Mouse (Mus musculus) stomach, embryonic 14.5 days (tissue): Measurements from ENCODE around the gene Ica1. TPM values are rescaled to one million over a fixed set of nuclear protein-coding genes. Genes with fewer than 3 reads are reported as not detected.

Source experiments
- ATAC-seq: fragments of 200-750 bp; cut with Nextera tagmentation; 2 replicates; pipeline ENCODE4 v1.8.0; 2017; ENCODE audit warnings: low read depth, moderate TSS enrichment; ENCODE audit not compliant: insufficient number of reproducible peaks, insufficient read depth, low FRiP score
- H3K27ac ChIP-seq: fragments of 300-500 bp; sonication (generic); 2 replicates; pipeline ENCODE4 v1.5.1; 2014; ENCODE audit warnings: mild to moderate bottlenecking, low read length, moderate library complexity, mixed read lengths
- H3K27me3 ChIP-seq: fragments of 300-500 bp; sonication (generic); 2 replicates; pipeline ENCODE4 v1.6.1; 2014; ENCODE audit warnings: low read length, control low read depth, mixed read lengths; ENCODE audit not compliant: control insufficient read depth, insufficient read depth
- H3K36me3 ChIP-seq: fragments of 300-500 bp; sonication (generic); 2 replicates; pipeline ENCODE4 v1.6.1; 2014; ENCODE audit warnings: mild to moderate bottlenecking, control low read depth, low read length, moderate library complexity, mixed read lengths; ENCODE audit not compliant: control insufficient read depth, insufficient read depth
- H3K4me1 ChIP-seq: fragments of 300-500 bp; sonication (generic); 2 replicates; pipeline ENCODE4 v1.6.1; 2014; ENCODE audit warnings: low read length, control low read depth, mixed read lengths; ENCODE audit not compliant: control insufficient read depth, insufficient read depth
- H3K4me2 ChIP-seq: fragments of 300-500 bp; sonication (generic); replicated peaks from 2 replicates; pipeline ENCODE4 v1.6.1; 2014; ENCODE audit warnings: low read depth, low read length, control low read depth
- H3K4me3 ChIP-seq: fragments of 300-500 bp; sonication (generic); 2 replicates; pipeline ENCODE4 v1.5.1; 2014; ENCODE audit warnings: low read depth, low read length, control low read depth
- H3K9ac ChIP-seq: fragments of 300-500 bp; sonication (generic); replicated peaks from 2 replicates; pipeline ENCODE4 v1.6.1; 2014; ENCODE audit warnings: low read depth, mild to moderate bottlenecking, control low read depth, low read length, moderate library complexity, mixed read lengths
- H3K9me3 ChIP-seq: fragments of 300-500 bp; sonication (generic); 2 replicates; pipeline ENCODE4 v1.6.1; 2016; ENCODE audit warnings: low read depth, low read length, control low read depth; ENCODE audit not compliant: control insufficient read depth
- WGBS: fragments of 180-500 bp; shearing (Covaris S2); extraction: QIAGEN DNeasy Blood & Tissue Kit; methylation state at CpG from one replicate; pipeline ENCODE4 v1.1.7; 2014; 5-methylcytosine and 5-hydroxymethylcytosine counted together
- polyA plus RNA-seq: library from polyadenylated mRNA; unstranded; fragments of >200 nt; fragmentation: Nextera tagmentation; extraction: Ambion mirVana; gene quantifications from 2 replicates; pipeline ENCODE4 v1.2.1, GENCODE M21; 2014

The Ica1 gene
- polyA plus RNA-seq, 1 experiment from 2014 or later: 25.4 TPM

DNA sequence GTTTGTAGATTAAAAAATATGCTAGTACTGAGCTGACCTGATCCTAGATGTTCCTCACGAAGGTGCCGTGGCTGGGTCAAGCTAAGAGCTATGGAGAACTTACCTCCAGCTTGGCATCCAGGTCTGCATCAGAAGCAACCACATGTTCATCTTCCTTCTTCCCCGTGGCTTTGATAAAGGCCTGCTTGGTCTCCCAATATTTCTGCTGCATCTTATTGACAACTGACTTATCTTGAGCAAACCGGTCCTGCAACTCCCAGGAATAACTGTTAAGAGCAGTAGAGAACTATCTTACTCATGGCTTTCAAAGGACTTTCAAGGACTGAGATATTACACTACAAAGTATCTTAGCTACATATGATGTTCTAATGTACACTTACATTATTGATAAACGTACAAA is 23.8 kb downstream of the Ica1 start:
- Histone ChIP-seq H3K4me1 (no peaks in the 10 kb centered on the region), H3K36me3 (no peaks in the 10 kb centered on the region), H3K9ac (no peak overlapping the region), H3K27me3 (no peaks in the 10 kb centered on the region), H3K4me2 (no peak overlapping the region), H3K4me3 (no peak overlapping the region), H3K27ac (no peak overlapping the region), H3K9me3 (no peaks in the 10 kb centered on the region)
- no peak for ATAC-seq
- WGBS: 87% methylated on average over 5 of the region's 5 CpGs

DNA sequence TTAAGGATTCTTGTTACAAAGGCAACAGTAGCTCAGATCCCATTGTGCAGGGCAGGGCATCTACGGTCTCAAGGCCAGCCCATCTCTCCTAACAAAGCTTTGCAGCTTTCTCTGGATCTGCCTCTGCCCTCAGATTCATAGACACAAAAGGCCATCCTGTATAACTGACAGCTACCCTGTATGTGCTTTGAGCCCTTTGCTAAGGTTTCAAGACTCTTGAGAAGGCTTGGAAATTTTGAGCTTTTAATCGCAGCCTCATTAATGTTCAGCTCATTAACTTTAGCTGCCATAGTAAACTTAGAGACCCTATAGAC is 24.6 kb downstream of the Ica1 start:
- WGBS: 87% methylated on average over 2 of the region's 2 CpGs
- H3K9me3 ChIP-seq: no peaks in the 10 kb centered on the region
- H3K4me2 ChIP-seq: no peak overlapping the region
- H3K27me3 ChIP-seq: no peaks in the 10 kb centered on the region
- no peak overlapping the region for H3K9ac ChIP-seq
- peak overlapping the region; percentile 69; the same call in 1 of the 2 replicates for H3K27ac ChIP-seq
- no peaks in the 10 kb centered on the region for H3K4me1 ChIP-seq
- no peaks in the 10 kb centered on the region for H3K36me3 ChIP-seq
- no peak overlapping the region for H3K4me3 ChIP-seq
- no peak for ATAC-seq

DNA sequence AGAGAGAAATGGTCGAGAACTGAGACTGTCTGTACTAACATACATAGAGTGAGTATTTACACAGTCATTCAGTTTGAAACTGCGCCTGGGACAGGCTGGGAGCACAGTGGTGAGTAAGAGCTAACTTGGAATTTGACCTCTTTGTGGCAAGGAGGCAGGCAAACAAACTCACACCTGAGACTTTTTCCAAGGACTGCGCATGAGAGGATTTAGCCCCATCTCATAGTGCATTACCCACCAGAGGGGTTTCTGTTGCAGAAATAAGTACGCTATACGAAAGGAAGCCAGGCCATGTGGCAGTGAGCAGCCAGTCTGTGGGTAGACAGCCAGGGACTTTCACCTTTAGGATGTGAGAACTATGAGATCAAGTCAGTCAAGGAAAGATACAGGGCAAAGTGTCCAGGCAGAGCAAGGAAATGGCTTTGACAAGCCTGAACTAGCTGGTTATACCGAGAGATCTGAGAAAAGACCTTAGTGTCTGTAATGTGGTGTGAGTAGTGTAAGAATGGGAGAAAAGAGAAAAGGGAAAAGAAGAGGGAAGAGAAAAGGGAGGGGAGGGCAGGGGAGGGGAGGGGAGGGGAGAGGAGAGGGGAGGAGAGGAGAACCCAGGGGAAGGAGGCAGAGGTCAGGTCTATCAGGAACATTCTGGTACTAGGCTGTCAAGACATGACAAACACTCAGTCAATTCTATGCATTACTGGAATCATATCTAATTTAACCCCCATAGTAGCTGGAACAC is 25.1 kb downstream of the Ica1 start:
- ATAC-seq: peak; percentile 90
- H3K4me2 ChIP-seq: no peak overlapping the region

DNA sequence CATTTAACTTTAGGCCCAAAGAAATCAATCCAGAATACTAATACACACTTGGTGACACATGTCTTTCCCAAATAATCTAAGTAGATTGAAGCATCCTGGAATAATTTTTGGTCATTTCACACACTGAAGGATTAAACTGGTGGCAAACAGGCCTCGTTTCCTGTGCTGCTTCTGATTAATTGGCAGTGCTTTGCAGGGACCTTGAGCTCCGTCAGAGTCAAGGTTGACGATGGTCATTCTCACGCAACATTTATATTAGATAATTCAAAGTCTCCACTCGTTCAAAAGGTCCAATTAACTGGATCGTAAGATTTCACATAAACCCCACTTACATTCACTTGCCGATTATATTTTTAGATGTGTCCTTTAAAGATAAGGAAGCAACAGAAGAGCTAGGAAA is 33.4 kb downstream of the Ica1 start:
- no peaks in the 10 kb centered on the region for H3K27me3 ChIP-seq
- no peak overlapping the region for H3K4me3 ChIP-seq
- H3K27ac ChIP-seq: no peak overlapping the region
- no peaks in the 10 kb centered on the region for H3K4me1 ChIP-seq
- 80% methylated on average over 7 of the region's 7 CpGs for WGBS
- no peak for ATAC-seq
- H3K36me3 ChIP-seq: no peaks in the 10 kb centered on the region
- no peak overlapping the region for H3K9ac ChIP-seq
- H3K9me3 ChIP-seq: no peaks in the 10 kb centered on the region
- no peak overlapping the region for H3K4me2 ChIP-seq

More for the DNA sequence above, 25.1 kb downstream of the Ica1 start:
- peak overlapping the region; percentile 69; the same call in 1 of the 2 replicates for H3K27ac ChIP-seq
- no peaks in the 10 kb centered on the region for H3K36me3 ChIP-seq
- H3K4me3 ChIP-seq: no peak overlapping the region
- no peaks in the 10 kb centered on the region for H3K4me1 ChIP-seq
- H3K9ac ChIP-seq: no peak overlapping the region
- no peaks in the 10 kb centered on the region for H3K27me3 ChIP-seq
- H3K9me3 ChIP-seq: no peaks in the 10 kb centered on the region
- WGBS: 63% methylated on average over 6 of the region's 6 CpGs

DNA sequence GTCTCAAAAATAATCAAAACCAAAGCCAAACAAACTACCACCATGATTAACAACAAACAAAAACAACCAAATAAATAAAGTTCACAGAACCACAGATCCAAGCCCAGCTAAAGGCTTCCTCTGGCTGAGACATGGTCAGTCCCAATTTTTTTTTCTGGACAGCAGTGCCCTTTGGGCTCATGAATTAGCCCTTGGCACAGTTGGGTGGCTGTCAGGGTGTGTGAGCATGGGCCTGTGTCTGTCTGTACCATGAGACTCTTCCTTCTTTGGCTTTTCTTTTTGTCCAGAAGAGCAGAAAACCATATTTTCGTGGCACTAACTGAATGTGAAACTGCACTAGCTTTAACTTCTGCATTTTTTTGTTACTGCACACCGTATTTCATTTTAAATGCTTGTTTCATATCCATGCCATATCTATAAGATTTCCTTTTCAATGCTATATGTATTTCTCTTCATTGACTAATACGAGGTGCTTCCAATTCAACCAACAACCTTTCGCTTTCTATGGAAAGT is 34.0 kb downstream of the Ica1 start:
- no peaks in the 10 kb centered on the region for H3K9me3 ChIP-seq
- H3K36me3 ChIP-seq: no peaks in the 10 kb centered on the region
- no peak overlapping the region for H3K9ac ChIP-seq
- H3K4me2 ChIP-seq: no peak overlapping the region
- no peak overlapping the region for H3K4me3 ChIP-seq
- no peak overlapping the region for H3K27ac ChIP-seq
- no peak for ATAC-seq
- no peaks in the 10 kb centered on the region for H3K4me1 ChIP-seq
- no peaks in the 10 kb centered on the region for H3K27me3 ChIP-seq
- whole genome bisulfite sequencing: 89% methylated on average over 4 of the region's 4 CpGs

DNA sequence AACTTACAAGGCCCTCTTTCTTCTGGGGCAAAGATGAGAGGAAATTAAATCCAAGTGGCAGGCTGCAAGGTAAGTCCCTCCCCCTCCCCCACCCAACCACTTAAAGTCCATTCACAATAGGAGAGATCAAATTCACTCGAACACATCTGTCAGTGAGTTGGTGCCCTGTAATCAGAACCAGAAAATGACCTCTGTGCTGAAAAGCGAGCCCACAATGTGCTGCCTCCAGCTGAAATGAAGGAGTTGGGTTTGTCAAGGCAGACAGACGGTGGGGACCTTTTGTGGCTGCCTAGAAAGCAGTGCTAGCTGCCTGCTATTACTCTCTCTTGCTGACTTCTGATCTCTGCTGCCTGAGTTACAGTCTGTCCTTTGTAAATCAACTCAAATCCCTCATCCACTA is 35.8 kb downstream of the Ica1 start:
- WGBS: 38% methylated on average over 3 of the region's 3 CpGs
- no peaks in the 10 kb centered on the region for H3K4me1 ChIP-seq
- ATAC-seq: no peak

DNA sequence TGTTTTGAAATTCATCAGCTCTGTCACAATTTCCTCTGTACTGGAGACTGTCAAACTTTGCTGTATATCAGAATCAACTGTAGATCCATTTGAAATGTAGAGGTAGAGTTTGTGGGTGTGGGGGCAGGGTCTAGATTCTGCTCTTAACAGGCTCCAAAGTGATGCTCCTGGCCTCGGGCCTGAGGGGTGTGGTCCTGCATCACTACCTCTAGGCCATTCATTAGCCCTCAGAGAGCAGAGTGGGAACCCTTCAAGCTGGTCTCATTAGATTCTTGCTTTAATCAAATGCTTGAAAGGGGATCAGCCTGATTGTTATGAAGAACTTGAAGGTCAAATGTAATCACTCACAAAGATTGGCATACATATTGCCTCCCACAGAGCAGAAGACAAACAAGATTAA is 36.6 kb downstream of the Ica1 start:
- no peaks in the 10 kb centered on the region for H3K36me3 ChIP-seq
- H3K9ac ChIP-seq: no peak overlapping the region
- ATAC-seq: no peak
- H3K4me2 ChIP-seq: no peak overlapping the region
- H3K27ac ChIP-seq: no peak overlapping the region
- no peaks in the 10 kb centered on the region for H3K9me3 ChIP-seq
- 29% methylated on average over 1 of the region's 1 CpGs for WGBS
- H3K4me3 ChIP-seq: no peak overlapping the region
- H3K27me3 ChIP-seq: no peaks in the 10 kb centered on the region
- H3K4me1 ChIP-seq: no peaks in the 10 kb centered on the region

More for the DNA sequence above, 35.8 kb downstream of the Ica1 start:
- no peaks in the 10 kb centered on the region for H3K9me3 ChIP-seq
- H3K4me3 ChIP-seq: no peak overlapping the region
- no peak overlapping the region for H3K4me2 ChIP-seq
- no peaks in the 10 kb centered on the region for H3K36me3 ChIP-seq
- H3K9ac ChIP-seq: no peak overlapping the region
- no peaks in the 10 kb centered on the region for H3K27me3 ChIP-seq
- H3K27ac ChIP-seq: no peak overlapping the region

DNA sequence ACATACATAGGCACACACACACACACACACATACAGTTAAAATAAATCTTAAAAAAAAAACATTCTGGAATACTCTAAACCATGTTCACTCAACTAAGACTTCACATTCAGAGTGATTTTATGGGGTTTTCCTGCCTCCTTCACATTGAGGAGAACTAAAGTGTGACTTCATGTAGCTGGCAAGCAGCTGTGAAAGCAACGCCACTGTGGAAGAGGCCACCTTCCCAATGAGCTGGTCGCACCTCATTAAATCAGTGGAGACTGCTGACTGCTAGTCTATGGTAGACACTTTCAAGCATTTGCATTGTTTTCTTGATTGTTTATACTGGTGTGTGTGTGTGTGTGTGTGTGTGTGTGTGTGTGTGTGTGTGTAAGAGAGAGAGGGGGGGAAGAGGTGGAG is 38.2 kb downstream of the Ica1 start:
- Histone ChIP-seq H3K9me3 (no peaks in the 10 kb centered on the region), H3K4me2 (no peak overlapping the region), H3K4me1 (no peaks in the 10 kb centered on the region), H3K27ac (no peak overlapping the region), H3K36me3 (no peaks in the 10 kb centered on the region), H3K27me3 (no peaks in the 10 kb centered on the region), H3K4me3 (no peak overlapping the region), H3K9ac (no peak overlapping the region)
- WGBS: 71% methylated on average over 2 of the region's 2 CpGs
- ATAC-seq: no peak

DNA sequence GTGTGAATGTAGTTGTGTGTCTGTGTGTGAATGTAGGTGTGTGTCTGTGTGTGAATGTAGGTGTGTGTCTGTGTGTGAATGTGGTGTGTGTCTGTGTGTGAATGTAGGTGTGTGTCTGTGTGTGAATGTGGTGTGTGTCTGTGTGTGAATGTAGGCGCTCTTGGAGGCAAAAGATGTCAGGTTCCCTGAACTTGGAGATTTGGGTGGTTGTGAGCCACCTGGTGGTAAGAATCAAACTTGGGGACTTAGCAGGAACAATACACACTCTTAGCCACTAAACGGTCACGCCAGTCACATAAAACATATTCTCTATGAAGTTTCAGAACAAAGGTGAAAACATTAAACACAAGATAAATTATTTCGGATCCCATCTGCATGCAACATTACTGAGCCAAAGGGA is 39.9 kb downstream of the Ica1 start:
- no peaks in the 10 kb centered on the region for H3K9me3 ChIP-seq
- ATAC-seq: no peak
- H3K27me3 ChIP-seq: no peaks in the 10 kb centered on the region
- no peak overlapping the region for H3K27ac ChIP-seq
- no peak overlapping the region for H3K4me3 ChIP-seq
- 62% methylated on average over 4 of the region's 4 CpGs for WGBS
- H3K4me1 ChIP-seq: no peaks in the 10 kb centered on the region
- H3K4me2 ChIP-seq: no peak overlapping the region
- H3K9ac ChIP-seq: no peak overlapping the region
- H3K36me3 ChIP-seq: no peaks in the 10 kb centered on the region
